Mouse (Mus musculus): ENCODE data around the gene Cpxcr1. TPM values are rescaled to one million over a fixed set of nuclear protein-coding genes. Genes with fewer than 3 reads are reported as not detected.

The Cpxcr1 gene
- not detected in 2 replicates for total RNA-seq (2012; rRNA removed)

DNA sequence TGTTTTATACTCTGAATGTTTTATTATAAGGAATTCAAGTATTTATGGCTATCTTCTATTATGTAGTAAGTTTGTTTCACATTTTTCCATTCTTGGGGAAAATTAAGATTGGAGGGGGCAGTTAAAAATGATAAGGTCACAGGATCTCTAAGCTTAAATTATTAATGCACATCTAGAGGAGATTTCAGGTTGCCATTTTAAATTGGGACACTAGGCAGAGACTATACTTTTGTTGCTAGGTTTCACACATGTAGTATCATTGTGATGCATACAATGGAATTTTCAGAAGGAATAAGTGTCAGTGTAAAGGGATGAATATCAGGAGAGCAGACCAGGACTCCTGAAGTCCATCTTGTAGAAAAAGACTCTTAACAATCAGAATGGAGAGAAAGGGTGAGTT lies at the start of gene Cpxcr1:
Gene Cpxcr1 (plus strand): TSS at position 301 of the 400 bp plus-strand sequence.
- in situ Hi-C loops (cut with MboI; ENCODE audit: low sequenced_read_pairs in 2 of 2, unreplicated experiment in 2 of 2): no loop called here
- Histone ChIP-seq H3K9ac (ENCODE audit: insufficient read depth, low read depth, low read length, poor library complexity, severe bottlenecking) (no peak within 1 kb of the TSS), H3K36me3 (ENCODE audit: control insufficient read depth, insufficient read depth, low read length, poor library complexity, severe bottlenecking) (no peaks in the 10 kb centered on the region), H3K9me3 (ENCODE audit: control insufficient read depth, insufficient read depth, low read depth, low read length) (no peaks in the 10 kb centered on the region), H3K27ac (ENCODE audit: insufficient read depth, low read depth, low read length, poor library complexity, severe bottlenecking) (no peak within 1 kb of the TSS), H3K4me3 (ENCODE audit: insufficient read depth in 1 of 2, low read depth in 1 of 2, low read length in 2 of 2, poor library complexity in 1 of 2, severe bottlenecking in 1 of 2) (no peak within 1 kb of the TSS), H3K4me1 (ENCODE audit: control insufficient read depth in 2 of 2, insufficient read depth in 2 of 2, low read length in 2 of 2, poor library complexity in 1 of 2) (no peaks in the 10 kb centered on the region)
- TF ChIP-seq ZC3H11A (IDR thresholded peaks at IDR 0.05; ENCODE audit: borderline replicate concordance, low read depth, low read length) (no peak), HCFC1 (IDR thresholded peaks at IDR 0.05; ENCODE audit: borderline replicate concordance, insufficient read depth, low read length) (no peak), ZNF384 (IDR thresholded peaks at IDR 0.05; ENCODE audit: low read depth, low read length) (no peak), CHD2 (IDR thresholded peaks at IDR 0.05; ENCODE audit: low read depth, low read length) (no peak), MAFK (IDR thresholded peaks at IDR 0.05; ENCODE audit: insufficient read depth, low read depth, low read length) (no peak)
- DNase-seq (ENCODE audit: low read depth, low spot score): no peak

Other genes with a start within 250 kb of the Cpxcr1 start
- gene H2afb2, start 232.2 kb downstream of the Cpxcr1 start, total RNA-seq (2012; rRNA removed): not detected in 2 replicates

All from ES-E14 (cell line).